Mouse (Mus musculus) splenic B cell, adult 2 months (primary cell): ENCODE measurements around the gene Map7d1.

Experiments
- DNase-seq: peaks from one replicate; pipeline ENCODE4 v3.0.0-alpha.2; 2011; ENCODE audit warnings: low read depth, low spot score
- H3K27me3 ChIP-seq: 2 replicates; pipeline ENCODE4 v1.6.1; 2012; ENCODE audit warnings: mild to moderate bottlenecking, low read length, moderate library complexity, mixed read lengths; ENCODE audit not compliant: control insufficient read depth, poor library complexity, insufficient read depth, severe bottlenecking
- H3K36me3 ChIP-seq: 2 replicates; pipeline ENCODE4 v1.6.1; 2012; ENCODE audit warnings: mild to moderate bottlenecking, low read length, moderate library complexity, mixed read lengths; ENCODE audit not compliant: control insufficient read depth, poor library complexity, insufficient read depth, severe bottlenecking

The Map7d1 gene

GRCm38 (mm10) chr4:126256967-126257881, 1.1 kb upstream of the Map7d1 start:
- no peaks in the 10 kb centered on the region for H3K27me3 ChIP-seq
- H3K36me3 ChIP-seq: no peaks in the 10 kb centered on the region
- DNase-seq: no peak

GRCm38 (mm10) chr4:126255113-126256001, 786 bp downstream of the Map7d1 start:
- Histone ChIP-seq H3K36me3 (no peaks in the 10 kb centered on the region), H3K27me3 (no peaks in the 10 kb centered on the region)
- DNase-seq: peak; percentile 35

- Histone ChIP-seq H3K36me3 (no peaks in the 10 kb centered on the region), H3K27me3 (no peaks in the 10 kb centered on the region)
- DNase-seq: no peak
Measured at GRCm38 (mm10) chr4:126254315-126255112, 1.6 kb downstream of the Map7d1 start.

- no peak for DNase-seq
- no peaks in the 10 kb centered on the region for H3K36me3 ChIP-seq
- no peaks in the 10 kb centered on the region for H3K27me3 ChIP-seq
Measured at GRCm38 (mm10) chr4:126253637-126254272, 2.4 kb downstream of the Map7d1 start.

- Histone ChIP-seq H3K27me3 (no peaks in the 10 kb centered on the region), H3K36me3 (no peaks in the 10 kb centered on the region)
- DNase-seq: no peak
Measured at GRCm38 (mm10) chr4:126252411-126253237, 3.5 kb downstream of the Map7d1 start.

GRCm38 (mm10) chr4:126251655-126252254, 4.4 kb downstream of the Map7d1 start:
- no peak for DNase-seq
- Histone ChIP-seq H3K27me3 (no peaks in the 10 kb centered on the region), H3K36me3 (no peaks in the 10 kb centered on the region)

- H3K36me3 ChIP-seq: no peaks in the 10 kb centered on the region
- no peak for DNase-seq
- H3K27me3 ChIP-seq: no peaks in the 10 kb centered on the region
Measured at GRCm38 (mm10) chr4:126250659-126251058, 5.5 kb downstream of the Map7d1 start.

GRCm38 (mm10) chr4:126248261-126248868, 7.8 kb downstream of the Map7d1 start:
- no peaks in the 10 kb centered on the region for H3K27me3 ChIP-seq
- no peaks in the 10 kb centered on the region for H3K36me3 ChIP-seq
- DNase-seq: no peak

- no peak for DNase-seq
- Histone ChIP-seq H3K27me3 (no peaks in the 10 kb centered on the region), H3K36me3 (peaks cover 2% of the 10 kb centered on the region; the same call in 1 of the 2 replicates)
Measured at GRCm38 (mm10) chr4:126246202-126246889, 9.8 kb downstream of the Map7d1 start.

GRCm38 (mm10) chr4:126242510-126242909, 13.6 kb downstream of the Map7d1 start:
- DNase-seq: no peak
- peaks cover 2% of the 10 kb centered on the region for H3K36me3 ChIP-seq
- H3K27me3 ChIP-seq: no peaks in the 10 kb centered on the region

- H3K27me3 ChIP-seq: no peaks in the 10 kb centered on the region
- DNase-seq: no peak
- peaks cover 2% of the 10 kb centered on the region for H3K36me3 ChIP-seq
Measured at GRCm38 (mm10) chr4:126241956-126242355, 14.2 kb downstream of the Map7d1 start.

- Histone ChIP-seq H3K27me3 (no peaks in the 10 kb centered on the region), H3K36me3 (peaks cover 4% of the 10 kb centered on the region)
- DNase-seq: no peak
Measured at GRCm38 (mm10) chr4:126239862-126240475, 16.2 kb downstream of the Map7d1 start.
